Mouse (Mus musculus) large intestine, adult 2 months (tissue): ENCODE measurements around the gene Efna5. TPM values are rescaled to one million over a fixed set of nuclear protein-coding genes. Genes with fewer than 3 reads are reported as not detected.

Experiments used
- DNase-seq: peaks from one replicate; pipeline ENCODE4 v3.0.0-alpha.2; 2012; ENCODE audit warnings: low read depth, low spot score
- WGBS: fragments of 180-500 bp; shearing (Covaris S2); methylation state at CpG from one replicate; pipeline ENCODE4 v1.1.7; 2018; 5-methylcytosine and 5-hydroxymethylcytosine counted together
- polyA plus RNA-seq: library from polyadenylated mRNA; depleted of rRNA; stranded (reverse); fragments of >200 nt; gene quantifications from 2 replicates; pipeline ENCODE4 v1.2.3, GENCODE M21; 2012

Efna5 gene
- polyA plus RNA-seq, 1 experiment, result 0.88 TPM

- DNase-seq, result no peak
- WGBS, result 63% methylated on average over 3 of the region's 3 CpGs
Observed at GRCm38 (mm10) chr17:62634937-62635336, 246.2 kb downstream of the Efna5 start.

GRCm38 (mm10) chr17:62628474-62628873 is 252.6 kb downstream of the Efna5 start:
- DNase-seq, result no peak
- 71% methylated on average over 1 of the region's 1 CpGs for WGBS

GRCm38 (mm10) chr17:62627508-62627907 is 253.6 kb downstream of the Efna5 start:
- WGBS, result 55% methylated on average over 1 of the region's 1 CpGs

GRCm38 (mm10) chr17:62625646-62626020 is 255.5 kb downstream of the Efna5 start:
- no peak for DNase-seq
- 79% methylated on average over 8 of the region's 8 CpGs for WGBS

More at GRCm38 (mm10) chr17:62627508-62627907, 253.6 kb downstream of the Efna5 start:
- no peak for DNase-seq

GRCm38 (mm10) chr17:62624804-62625645 is 256.1 kb downstream of the Efna5 start:
- 88% methylated on average over 8 of the region's 8 CpGs for WGBS
- no peak for DNase-seq

GRCm38 (mm10) chr17:62623224-62623623 is 257.9 kb downstream of the Efna5 start:
- DNase-seq, result no peak
- 85% methylated on average over 3 of the region's 3 CpGs for WGBS

GRCm38 (mm10) chr17:62622481-62622880 is 258.6 kb downstream of the Efna5 start:
- 81% methylated on average over 4 of the region's 4 CpGs for WGBS
- DNase-seq, result no peak

GRCm38 (mm10) chr17:62615159-62615558 is 266.0 kb downstream of the Efna5 start:
- WGBS, result 73% methylated on average over 6 of the region's 6 CpGs
- DNase-seq, result no peak

GRCm38 (mm10) chr17:62614708-62615107 is 266.4 kb downstream of the Efna5 start:
- DNase-seq, result no peak
- WGBS, result 74% methylated on average over 6 of the region's 6 CpGs

- no peak for DNase-seq
- 76% methylated on average over 8 of the region's 8 CpGs for WGBS
Observed at GRCm38 (mm10) chr17:62614237-62614636, 266.9 kb downstream of the Efna5 start.

GRCm38 (mm10) chr17:62613232-62613631 is 267.9 kb downstream of the Efna5 start:
- no peak for DNase-seq
- 91% methylated on average over 11 of the region's 11 CpGs for WGBS

GRCm38 (mm10) chr17:62608145-62608544 is 273.0 kb downstream of the Efna5 start:
- 74% methylated on average over 8 of the region's 8 CpGs for WGBS
- no peak for DNase-seq

- 85% methylated on average over 18 of the region's 18 CpGs for WGBS
- no peak for DNase-seq
Observed at GRCm38 (mm10) chr17:62607304-62607914, 273.7 kb downstream of the Efna5 start.

GRCm38 (mm10) chr17:62606681-62607080 is 274.4 kb downstream of the Efna5 start:
- no peak for DNase-seq
- WGBS, result 91% methylated on average over 6 of the region's 6 CpGs

- WGBS, result 57% methylated on average over 5 of the region's 5 CpGs
- no peak for DNase-seq
Observed at GRCm38 (mm10) chr17:62604309-62604708, 276.8 kb downstream of the Efna5 start.

GRCm38 (mm10) chr17:62603604-62604003 is 277.5 kb downstream of the Efna5 start:
- no peak for DNase-seq
- 71% methylated on average over 5 of the region's 5 CpGs for WGBS

- no peak for DNase-seq
- 62% methylated on average over 9 of the region's 9 CpGs for WGBS
Observed at GRCm38 (mm10) chr17:62598716-62599490, 282.2 kb downstream of the Efna5 start.

- 70% methylated on average over 5 of the region's 5 CpGs for WGBS
- no peak for DNase-seq
Observed at GRCm38 (mm10) chr17:62592436-62593074, 288.6 kb downstream of the Efna5 start.

- 78% methylated on average over 10 of the region's 10 CpGs for WGBS
Observed at GRCm38 (mm10) chr17:62591581-62592435, 289.3 kb downstream of the Efna5 start.

More at GRCm38 (mm10) chr17:62591581-62592435, 289.3 kb downstream of the Efna5 start:
- no peak for DNase-seq
